10 mouse cellular contexts compared by ENCODE assay signal in the genomic region with DNA sequence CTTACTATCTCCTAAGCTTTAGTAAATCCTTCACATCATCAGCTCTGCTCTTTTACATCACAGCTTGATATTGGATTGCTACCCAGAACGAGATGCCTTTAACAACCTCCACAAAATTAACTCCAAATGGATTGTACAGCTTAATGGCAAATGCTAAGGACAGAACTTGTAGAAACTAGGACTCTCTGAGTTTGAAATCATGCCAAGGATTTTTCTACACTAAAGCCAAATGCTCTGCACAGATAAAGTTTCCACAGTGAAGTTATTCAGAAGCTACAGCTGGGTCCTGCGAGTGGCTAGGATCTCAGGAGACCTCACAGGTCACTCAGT. TPM values are rescaled to one million over a fixed set of nuclear protein-coding genes. Genes with fewer than 3 reads are reported as not detected.
A peak's percentile ranks its signal among the peaks of the same experiment; 100 is the strongest.
DNase-seq lines count a peak whose midpoint lies in the region; ATAC-seq and TF ChIP-seq lines count a peak whose summit lies in the region.
"Had no signal": no experiment of that assay in that cellular context is flagged by ENCODE, and none has a peak within 500 bp of the region (broad histone marks: within the 10 kb centered on the region; RNA-seq: fewer than 3 reads in every experiment).

No protein-coding gene starts in this region.

- no peak overlapping the region for H3K9ac ChIP-seq in kidney, postnatal 0 days (ENCODE audit: low read depth, low read length)
- H3K9ac ChIP-seq in intestine, embryonic 15.5 days = no peak overlapping the region
- peak overlapping the region; percentile 51; the same call in 1 of the 2 replicates for H3K9ac ChIP-seq in neural tube, embryonic 13.5 days

- WGBS in kidney, postnatal 0 days = 30% methylated on average over 2 of the region's 2 CpGs
- WGBS in intestine, embryonic 15.5 days = 36% methylated on average over 2 of the region's 2 CpGs
- WGBS in neural tube, embryonic 13.5 days = 45% methylated on average over 2 of the region's 2 CpGs
- 57% methylated on average over 2 of the region's 2 CpGs for WGBS in thymus, adult 2 months

- H3K4me2 ChIP-seq in kidney, postnatal 0 days (ENCODE audit: low read length) = peak overlapping the region; percentile 71
- H3K4me2 ChIP-seq in intestine, embryonic 15.5 days (replicated peaks) = peak overlapping the region; percentile 70
- H3K4me2 ChIP-seq in neural tube, embryonic 13.5 days = peak overlapping the region; percentile 61

- no peaks in the 10 kb centered on the region for H3K4me1 ChIP-seq in kidney, postnatal 0 days (replicated peaks; ENCODE audit: insufficient read depth, low read length)
- H3K4me1 ChIP-seq in intestine, embryonic 15.5 days (replicated peaks) = peaks cover 4% of the 10 kb centered on the region; the same call in 1 of the 2 replicates
- H3K4me1 ChIP-seq in neural tube, embryonic 13.5 days (replicated peaks) = peaks cover 12% of the 10 kb centered on the region; the same call in 1 of the 2 replicates
- H3K4me1 ChIP-seq in thymus, adult 2 months (replicated peaks; ENCODE audit: control insufficient read depth, insufficient read depth, low read length) = no peaks in the 10 kb centered on the region

- no peaks in the 10 kb centered on the region for H3K9me3 ChIP-seq in kidney, postnatal 0 days (replicated peaks; ENCODE audit: low read length)
- no peaks in the 10 kb centered on the region for H3K9me3 ChIP-seq in intestine, embryonic 15.5 days
- no peaks in the 10 kb centered on the region for H3K9me3 ChIP-seq in neural tube, embryonic 13.5 days

- H3K36me3 ChIP-seq in kidney, postnatal 0 days (ENCODE audit: insufficient read depth, low read length) = no peaks in the 10 kb centered on the region
- H3K36me3 ChIP-seq in intestine, embryonic 15.5 days = no peaks in the 10 kb centered on the region
- H3K36me3 ChIP-seq in neural tube, embryonic 13.5 days = no peaks in the 10 kb centered on the region
- no peaks in the 10 kb centered on the region for H3K36me3 ChIP-seq in thymus, adult 2 months (ENCODE audit: control insufficient read depth, insufficient read depth, low read length)

- peak; percentile 3 for DNase-seq in kidney, postnatal 0 days (ENCODE audit: low spot score)
- no peak for DNase-seq in kidney, adult 18-20 months
- DNase-seq in thymus, adult 2 months = no peak
- no peak for DNase-seq in thymus, postnatal 36 days
- no peak for DNase-seq in kidney, postnatal 36 days

- H3K27ac ChIP-seq in kidney, postnatal 0 days = no peak overlapping the region
- H3K27ac ChIP-seq in intestine, embryonic 15.5 days = no peak overlapping the region
- H3K27ac ChIP-seq in neural tube, embryonic 13.5 days (replicated peaks) = no peak overlapping the region
- H3K27ac ChIP-seq in thymus, adult 2 months (ENCODE audit: control insufficient read depth, insufficient read depth, low read length) = no peak overlapping the region

- no peak for TF ChIP-seq POLR2A in thymus, adult 2 months (IDR thresholded peaks at IDR 0.05; ENCODE audit: control insufficient read depth, extremely low read depth, insufficient read depth, low read length, poor library complexity)

- no peak overlapping the region for H3K4me3 ChIP-seq in kidney, postnatal 0 days (replicated peaks; ENCODE audit: low read depth, low read length)
- H3K4me3 ChIP-seq in intestine, embryonic 15.5 days (replicated peaks) = peak overlapping the region; percentile 35
- peak overlapping the region; percentile 45 for H3K4me3 ChIP-seq in neural tube, embryonic 13.5 days
- H3K4me3 ChIP-seq in thymus, adult 2 months (ENCODE audit: control insufficient read depth, insufficient read depth, low read length) = no peak overlapping the region

- no peak for TF ChIP-seq CTCF in kidney, postnatal 0 days (IDR thresholded peaks at IDR 0.05; ENCODE audit: low read depth)
- TF ChIP-seq CTCF in thymus, adult 2 months (IDR thresholded peaks at IDR 0.05; ENCODE audit: borderline replicate concordance, control insufficient read depth, extremely low read depth, insufficient read depth, low read length, poor library complexity) = no peak

- no peaks in the 10 kb centered on the region for H3K27me3 ChIP-seq in kidney, postnatal 0 days (ENCODE audit: insufficient read depth, low read length)
- no peaks in the 10 kb centered on the region for H3K27me3 ChIP-seq in intestine, embryonic 15.5 days (replicated peaks)
- H3K27me3 ChIP-seq in neural tube, embryonic 13.5 days = no peaks in the 10 kb centered on the region
- no peaks in the 10 kb centered on the region for H3K27me3 ChIP-seq in thymus, adult 2 months (ENCODE audit: control insufficient read depth, insufficient read depth, low read length)
- H3K27me3 ChIP-seq: Patski had no signal

- no peak for ATAC-seq in kidney, postnatal 0 days (replicated peaks; ENCODE audit: low FRiP score, low read depth)
- ATAC-seq in erythroblast, adult 5-6 weeks (replicated peaks; ENCODE audit: low FRiP score, poor library complexity, severe bottlenecking) = peak; percentile 30
- ATAC-seq in intestine, embryonic 15.5 days = no peak
- ATAC-seq in neural tube, embryonic 13.5 days (ENCODE audit: low read depth) = no peak
- ATAC-seq: Patski had no signal

RNA-seq across cellular contexts. Expression of a gene that starts 13.5 kb away (rescaled TPM):
- not detected in 2 replicates for polyA plus RNA-seq in kidney, postnatal 0 days (2015; fragmentation: Nextera tagmentation; extraction: Ambion mirVana)
- not detected in 2 replicates for total RNA-seq in erythroblast, adult 5-6 weeks (2015; ENCODE audit: low replicate concordance)
- not detected in 2 replicates for total RNA-seq in erythroblast, adult 5-6 weeks (2017; ENCODE audit: low replicate concordance)
- polyA plus RNA-seq in intestine, embryonic 15.5 days (2015; fragmentation: Nextera tagmentation; extraction: Ambion mirVana) = not detected in 2 replicates
- not detected in 2 replicates for polyA plus RNA-seq in neural tube, embryonic 13.5 days (2015; fragmentation: Nextera tagmentation; extraction: Ambion mirVana)
- not detected in 2 replicates for polyA plus RNA-seq in thymus, adult 2 months (2012; rRNA removed)
- polyA plus RNA-seq: gonadal fat pad, adult 2 months; Patski had no signal

Comparison
In these comparisons a context has a peak if more than half of its experiments do, and no peak if none do; other contexts are left out.
1. H3K4me3 ChIP-seq: peak in intestine, embryonic 15.5 days (single experiment) and neural tube, embryonic 13.5 days (single experiment); none in kidney, postnatal 0 days (single experiment) and thymus, adult 2 months (single experiment).
2. Peak in every context shown above with its lines, with median percentiles within 50 percentile points of each other: H3K4me2 ChIP-seq.